Mouse (Mus musculus) thymus, postnatal 14 days (tissue): ENCODE measurements around the gene Ugt1a7c.

Experiments used
- DNase-seq: peaks from one replicate; pipeline ENCODE4 v3.0.0; 2021

Ugt1a7c gene

DNA sequence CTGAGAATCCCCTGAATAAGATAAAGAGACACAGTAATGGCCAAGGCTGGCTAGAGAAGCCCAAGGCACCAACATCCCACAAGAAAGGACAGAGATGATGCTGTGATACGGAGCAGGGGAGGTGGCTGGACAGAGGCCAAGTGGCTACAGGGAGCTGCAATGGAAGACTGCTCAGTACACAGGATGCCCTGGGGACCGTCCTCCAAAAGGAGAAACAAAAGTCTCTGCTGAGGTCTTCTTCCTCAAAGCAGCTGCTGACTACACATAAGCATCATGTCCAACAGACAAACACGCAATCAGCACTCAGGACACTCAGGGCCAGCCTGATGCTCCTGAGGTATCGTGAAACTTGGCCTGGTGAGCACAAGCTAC, 170.0 kb downstream of the Ugt1a7c start:
- no peak for DNase-seq

- DNase-seq = no peak
Observed at GRCm38 (mm10) chr1:88266123-88266522, 171.3 kb downstream of the Ugt1a7c start.

DNA sequence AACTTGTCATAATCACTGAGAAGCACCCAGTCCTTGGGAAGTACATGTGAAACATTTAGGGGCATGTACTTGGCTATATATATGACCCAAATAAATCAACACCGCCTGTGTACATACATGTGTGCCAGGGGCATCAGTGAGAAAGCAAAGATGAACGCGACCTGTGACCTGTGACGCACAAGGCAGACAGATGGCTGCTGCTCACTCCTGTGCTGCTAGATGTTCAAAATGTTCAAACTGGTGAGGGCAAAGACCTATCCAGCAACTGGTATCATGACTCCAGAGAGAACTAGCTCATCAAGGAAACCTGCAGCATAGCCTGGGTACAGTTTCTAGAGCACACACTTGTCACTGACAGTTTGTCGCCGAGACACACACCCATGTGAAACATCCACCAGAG, 172.6 kb downstream of the Ugt1a7c start:
- DNase-seq = no peak

- DNase-seq = no peak
Observed at GRCm38 (mm10) chr1:88268070-88268469, 173.2 kb downstream of the Ugt1a7c start.
